Mouse (Mus musculus) liver, adult 2 months (tissue): ENCODE measurements around the gene Cngb1.

Source experiments
- CTCF ChIP-seq: fragments of 200-500 bp; IDR thresholded peaks from 2 replicates; pipeline ENCODE4 v1.5.1; 2011; ENCODE audit warnings: low read depth, low read length, control low read depth
- POLR2A ChIP-seq: fragments of 200-500 bp; IDR thresholded peaks from 2 replicates; pipeline ENCODE4 v1.6.1; 2011; ENCODE audit warnings: low read length, control low read depth; ENCODE audit not compliant: insufficient read depth; ENCODE audit errors: extremely low read depth

DNA sequence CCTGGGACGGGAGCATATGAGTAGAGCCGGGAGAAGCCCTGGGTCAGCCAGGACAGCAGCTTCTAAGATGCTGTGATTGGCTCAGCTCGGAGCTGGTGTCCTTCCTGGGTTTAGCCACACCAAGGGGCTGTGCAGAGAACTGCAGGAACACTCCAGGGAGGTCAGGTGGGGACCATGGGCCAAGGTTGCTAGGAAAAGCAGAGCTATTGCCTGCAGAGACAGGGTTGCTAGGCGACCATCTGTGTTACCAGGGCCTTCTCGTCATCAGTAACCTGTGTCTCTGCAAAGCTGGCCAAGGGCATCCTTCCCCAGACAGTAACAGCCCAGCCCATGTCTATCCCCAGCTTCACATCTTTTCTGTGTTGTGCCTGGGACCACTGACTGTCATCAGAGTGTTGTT, 24.9 kb downstream of the Cngb1 start:
- TF ChIP-seq POLR2A, result no peak
- no peak for TF ChIP-seq CTCF
